Comparison of ENCODE assay signal across 32 mouse cellular contexts in the genomic region with DNA sequence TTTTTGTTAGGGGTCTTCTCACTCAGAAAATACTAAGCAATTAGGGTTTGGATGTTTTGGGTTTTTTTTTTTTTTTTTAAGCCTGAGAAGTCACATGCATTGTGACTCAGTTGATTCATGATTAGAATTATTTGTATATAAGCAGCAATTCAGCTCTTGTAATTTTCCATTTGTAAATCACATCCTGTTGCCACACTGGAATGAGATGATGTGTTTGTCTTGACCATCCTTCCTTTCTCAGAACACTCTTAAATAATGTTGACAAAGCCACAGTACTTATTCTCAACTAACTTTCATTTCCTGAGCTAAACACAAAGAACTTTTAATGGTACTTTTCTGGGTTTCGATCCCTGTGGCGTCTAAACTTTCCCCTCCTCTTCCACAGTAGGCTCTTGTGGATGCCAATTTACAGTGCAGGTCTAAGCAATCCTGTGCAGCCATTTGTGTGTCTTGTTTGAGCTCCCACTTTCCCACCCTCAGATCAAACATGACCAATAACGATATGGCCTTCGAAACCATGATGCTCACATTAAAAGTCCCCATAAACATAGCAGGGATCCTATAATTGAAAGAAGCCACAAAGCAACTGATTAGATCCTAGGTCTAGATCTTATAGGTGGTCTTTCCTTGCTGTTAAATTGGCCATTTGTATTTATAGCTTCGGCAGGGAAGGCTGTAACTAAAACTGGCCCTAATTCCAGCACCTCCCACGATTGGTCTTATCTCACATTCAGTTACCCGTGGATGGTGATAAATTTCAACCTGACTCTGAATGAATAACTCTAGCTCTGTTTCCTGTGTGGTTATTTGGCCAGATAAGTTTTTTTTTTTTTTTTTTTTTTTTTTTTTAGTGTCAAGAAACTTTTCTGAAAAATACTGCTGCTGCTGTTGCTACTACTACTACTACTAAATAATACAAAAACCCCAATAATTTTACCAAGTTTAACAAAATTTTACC.
DNase-seq lines count a peak whose midpoint lies in the region; ATAC-seq and TF ChIP-seq lines count a peak whose summit lies in the region.
"Had no signal": no experiment of that assay in that cellular context is flagged by ENCODE, and none has a peak within 500 bp of the region (broad histone marks: within the 10 kb centered on the region; RNA-seq: fewer than 3 reads in every experiment).

No protein-coding gene starts in this region.

- TF ChIP-seq POLR2A in bone marrow macrophage, adult 2 months (IDR thresholded peaks at IDR 0.05; ENCODE audit: borderline replicate concordance, low read depth, low read length), result no peak
- no peak for TF ChIP-seq POLR2A in thymus, adult 2 months (IDR thresholded peaks at IDR 0.05; ENCODE audit: control insufficient read depth, extremely low read depth, insufficient read depth, low read length, poor library complexity)

- no peak overlapping the region for H3K9ac ChIP-seq in forebrain, embryonic 16.5 days (replicated peaks; ENCODE audit: low read depth, low read length)
- H3K9ac ChIP-seq: embryonic facial prominence, embryonic 13.5 days; forebrain, embryonic 12.5 days; heart, embryonic 12.5 days; hindbrain, embryonic 15.5 days; limb, embryonic 13.5 days; lung, embryonic 15.5 days; midbrain, embryonic 13.5 days had no signal

- H3K27ac ChIP-seq in bone marrow macrophage, adult 2 months (ENCODE audit: insufficient read depth, low read depth, low read length), result peak overlapping the region; percentile 4; the same call in 1 of the 2 replicates
- H3K27ac ChIP-seq in forebrain, embryonic 16.5 days (ENCODE audit: low read length), result no peak overlapping the region
- H3K27ac ChIP-seq in thymus, adult 2 months (ENCODE audit: control insufficient read depth, insufficient read depth, low read length), result no peak overlapping the region
- H3K27ac ChIP-seq: embryonic facial prominence, embryonic 13.5 days; forebrain, embryonic 12.5 days; heart, adult 2 months; hindbrain, embryonic 15.5 days; layer of hippocampus, adult 2 months; left cerebral cortex, adult 2 months; limb, embryonic 13.5 days; lung, embryonic 15.5 days; midbrain, embryonic 13.5 days had no signal

- no peak overlapping the region for H3K4me3 ChIP-seq in bone marrow macrophage, adult 2 months (ENCODE audit: insufficient read depth, low read length)
- no peak overlapping the region for H3K4me3 ChIP-seq in forebrain, embryonic 16.5 days (replicated peaks; ENCODE audit: low read length)
- H3K4me3 ChIP-seq in thymus, adult 2 months (ENCODE audit: control insufficient read depth, insufficient read depth, low read length), result no peak overlapping the region
- H3K4me3 ChIP-seq: embryonic facial prominence, embryonic 13.5 days; erythroblast, embryonic 14.5 days; forebrain, embryonic 12.5 days; heart, adult 2 months; heart, embryonic 12.5 days; hindbrain, embryonic 15.5 days; layer of hippocampus, adult 2 months; left cerebral cortex, adult 2 months; limb, embryonic 13.5 days; lung, embryonic 15.5 days; megakaryocyte, embryonic 14.5 days; midbrain, embryonic 13.5 days had no signal

- 70% methylated on average over 7 of the region's 7 CpGs for WGBS in forebrain, embryonic 16.5 days
- 42% methylated on average over 7 of the region's 7 CpGs for WGBS in thymus, adult 2 months

- H3K27me3 ChIP-seq in forebrain, embryonic 16.5 days (replicated peaks; ENCODE audit: control insufficient read depth, insufficient read depth, low read length), result no peaks in the 10 kb centered on the region
- H3K27me3 ChIP-seq in thymus, adult 2 months (ENCODE audit: control insufficient read depth, insufficient read depth, low read length), result no peaks in the 10 kb centered on the region
- H3K27me3 ChIP-seq: forebrain, embryonic 12.5 days; heart, embryonic 12.5 days; hindbrain, embryonic 15.5 days; lung, embryonic 15.5 days; megakaryocyte, embryonic 14.5 days; midbrain, embryonic 13.5 days had no signal

- peaks cover 23% of the 10 kb centered on the region for H3K4me1 ChIP-seq in bone marrow macrophage, adult 2 months (ENCODE audit: control insufficient read depth, insufficient read depth, low read length)
- H3K4me1 ChIP-seq in forebrain, embryonic 16.5 days (replicated peaks; ENCODE audit: control insufficient read depth, insufficient read depth, low read length), result no peaks in the 10 kb centered on the region
- H3K4me1 ChIP-seq in thymus, adult 2 months (replicated peaks; ENCODE audit: control insufficient read depth, insufficient read depth, low read length), result no peaks in the 10 kb centered on the region
- H3K4me1 ChIP-seq: forebrain, embryonic 12.5 days; hindbrain, embryonic 15.5 days; limb, embryonic 13.5 days; megakaryocyte, embryonic 14.5 days; midbrain, embryonic 13.5 days had no signal

- no peak for ATAC-seq in forebrain, embryonic 16.5 days
- ATAC-seq: activated CD4-positive, CD25-positive, alpha-beta regulatory T cell, adult 4 months; midbrain, embryonic 13.5 days had no signal

- TF ChIP-seq CTCF in bone marrow macrophage, adult 2 months (IDR thresholded peaks at IDR 0.05; ENCODE audit: low read depth, low read length), result no peak
- no peak for TF ChIP-seq CTCF in thymus, adult 2 months (IDR thresholded peaks at IDR 0.05; ENCODE audit: borderline replicate concordance, control insufficient read depth, extremely low read depth, insufficient read depth, low read length, poor library complexity)

- DNase-seq in 3T3-L1 (ENCODE audit: low read depth, low spot score) (peak; percentile 65), 416B (ENCODE audit: low read depth) (peak; percentile 12)
- peak; percentile 61 for DNase-seq in hindlimb bud, embryonic 11.5 days (ENCODE audit: extremely low spot score, low read depth, low spot score)
- DNase-seq in ovary, postnatal 14 days (ENCODE audit: low spot score), result no peak
- no peak for DNase-seq in thymus, adult 2 months
- DNase-seq: adrenal gland, adult 2 months; adrenal gland, postnatal 36 days; cerebellum, adult 2 months; cerebellum, postnatal 25 days; heart, adult 2 months; heart, postnatal 4 days; kidney, adult 8-10 months; lung, postnatal 36 days; retina, postnatal 1 day; right cerebral cortex, postnatal 14 days; thymus, adult 18-20 months; thymus, postnatal 36 days had no signal

- H3K4me2 ChIP-seq in forebrain, embryonic 16.5 days (ENCODE audit: low read length), result no peak overlapping the region
- H3K4me2 ChIP-seq: embryonic facial prominence, embryonic 13.5 days; forebrain, embryonic 12.5 days; heart, embryonic 12.5 days; hindbrain, embryonic 15.5 days; limb, embryonic 13.5 days; liver, embryonic 11.5 days; lung, embryonic 15.5 days; midbrain, embryonic 13.5 days had no signal

- no peaks in the 10 kb centered on the region for H3K9me3 ChIP-seq in forebrain, embryonic 16.5 days (ENCODE audit: control insufficient read depth, low read length)
- H3K9me3 ChIP-seq: embryonic facial prominence, embryonic 13.5 days; forebrain, embryonic 12.5 days; heart, embryonic 12.5 days; hindbrain, embryonic 15.5 days; limb, embryonic 13.5 days; lung, embryonic 15.5 days; megakaryocyte, embryonic 14.5 days; midbrain, embryonic 13.5 days had no signal

- no peaks in the 10 kb centered on the region for H3K36me3 ChIP-seq in forebrain, embryonic 16.5 days (ENCODE audit: control insufficient read depth, insufficient read depth)
- H3K36me3 ChIP-seq in thymus, adult 2 months (ENCODE audit: control insufficient read depth, insufficient read depth, low read length), result no peaks in the 10 kb centered on the region
- H3K36me3 ChIP-seq: embryonic facial prominence, embryonic 13.5 days; forebrain, embryonic 12.5 days; heart, embryonic 12.5 days; hindbrain, embryonic 15.5 days; limb, embryonic 13.5 days; lung, embryonic 15.5 days; midbrain, embryonic 13.5 days had no signal

Comparison
In these comparisons a context has a peak if more than half of its experiments do, and no peak if none do; other contexts are left out.
1. DNase-seq: peak in 3T3-L1 (single experiment), 416B (single experiment) and hindlimb bud, embryonic 11.5 days (single experiment); none in ovary, postnatal 14 days (single experiment) and thymus, adult 2 months (single experiment).